Mouse (Mus musculus) liver, postnatal 0 days (tissue): ENCODE data around the gene Lin54.

Experiments used
- CTCF ChIP-seq: sonication (generic); IDR thresholded peaks from 2 replicates; pipeline ENCODE4 v1.5.1; 2016; ENCODE audit warnings: antibody characterized with exemption, low read depth
- EP300 ChIP-seq: IDR thresholded peaks from 2 replicates; pipeline ENCODE4 v1.6.1; 2016; ENCODE audit warnings: antibody characterized with exemption, low read depth, mild to moderate bottlenecking

DNA sequence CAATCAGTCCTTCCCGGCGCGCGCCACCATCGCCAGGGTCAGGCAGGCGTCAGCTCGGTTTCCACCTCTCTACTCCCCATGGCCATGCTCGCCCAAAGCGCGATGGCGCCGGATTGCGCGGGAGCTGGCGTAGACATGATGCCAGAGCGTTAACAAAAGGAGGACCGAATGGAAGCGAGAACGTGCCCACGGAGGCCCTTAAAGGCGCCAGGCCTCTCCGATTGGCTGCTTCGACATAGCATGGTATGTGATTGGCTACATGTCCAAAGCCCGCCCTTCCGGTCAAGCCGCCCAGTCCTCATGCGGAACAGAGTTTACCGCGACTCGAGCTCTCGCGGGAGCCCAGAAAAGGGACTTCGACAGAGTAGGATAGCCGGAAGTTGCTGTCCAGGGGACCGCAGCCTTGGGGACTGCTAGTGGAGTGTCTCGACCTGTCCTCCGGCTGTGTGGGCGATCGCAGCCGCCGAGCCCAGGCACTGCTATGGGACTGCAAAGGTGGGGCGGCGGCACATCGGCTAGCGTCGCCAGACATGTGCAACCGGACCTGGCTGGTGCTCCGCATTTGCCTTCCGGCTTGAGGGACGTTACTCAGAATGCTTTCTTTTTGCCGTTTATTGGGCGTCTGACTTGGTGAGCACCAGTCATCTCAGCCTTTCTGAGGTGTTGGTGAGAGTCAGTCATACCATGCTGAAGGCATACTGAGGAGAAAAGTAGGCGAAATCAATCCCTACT, 70.9 kb downstream of the Lin54 start:
- no peak for TF ChIP-seq CTCF
- peak; percentile 77 for TF ChIP-seq EP300
